Mouse (Mus musculus) left cerebral cortex, adult 18-20 months (tissue): ENCODE measurements at regions not wholly inside any gene's neighbourhood (a gene's known extent, or its start where the extent isn't known, plus 50 kb on each side); places are given as distances from the start of the nearest gene placed in this dataset.
A peak's percentile ranks its signal among the peaks of the same experiment; 100 is the strongest.

Experiments
- DNase-seq, 2 experiments: peaks; one replicate each; pipeline ENCODE4 v3.0.0; 2021 to 2022; ENCODE audit warnings: low spot score in 2 of 2, mixed read lengths in 1 of 2

GRCm38 (mm10) chr1:121047406-121047805 lies 285.0 kb downstream of the Insig2 start:
- DNase-seq: peak in 1 of 2 experiments; percentile 41

DNA sequence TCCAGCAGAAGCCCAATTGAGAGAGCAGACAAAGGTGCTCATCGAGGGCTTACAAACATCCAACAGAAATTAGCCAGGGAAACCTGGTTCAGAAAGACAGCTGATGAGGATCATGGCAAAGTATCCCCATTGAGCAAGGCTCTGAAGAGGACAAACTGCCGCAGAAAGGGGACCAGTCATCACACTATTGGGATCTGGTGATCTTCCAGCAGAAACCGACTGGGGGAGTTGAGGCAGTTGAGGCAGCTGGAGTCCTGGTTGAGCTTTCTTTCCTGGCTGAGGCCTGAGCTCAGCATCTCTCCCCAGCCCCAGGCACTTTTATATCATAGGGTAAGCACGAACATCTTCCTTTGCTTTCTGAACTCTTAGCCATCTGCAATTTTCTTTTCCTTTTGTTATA lies 282.7 kb downstream of the Insig2 start:
- DNase-seq: no peak

DNA sequence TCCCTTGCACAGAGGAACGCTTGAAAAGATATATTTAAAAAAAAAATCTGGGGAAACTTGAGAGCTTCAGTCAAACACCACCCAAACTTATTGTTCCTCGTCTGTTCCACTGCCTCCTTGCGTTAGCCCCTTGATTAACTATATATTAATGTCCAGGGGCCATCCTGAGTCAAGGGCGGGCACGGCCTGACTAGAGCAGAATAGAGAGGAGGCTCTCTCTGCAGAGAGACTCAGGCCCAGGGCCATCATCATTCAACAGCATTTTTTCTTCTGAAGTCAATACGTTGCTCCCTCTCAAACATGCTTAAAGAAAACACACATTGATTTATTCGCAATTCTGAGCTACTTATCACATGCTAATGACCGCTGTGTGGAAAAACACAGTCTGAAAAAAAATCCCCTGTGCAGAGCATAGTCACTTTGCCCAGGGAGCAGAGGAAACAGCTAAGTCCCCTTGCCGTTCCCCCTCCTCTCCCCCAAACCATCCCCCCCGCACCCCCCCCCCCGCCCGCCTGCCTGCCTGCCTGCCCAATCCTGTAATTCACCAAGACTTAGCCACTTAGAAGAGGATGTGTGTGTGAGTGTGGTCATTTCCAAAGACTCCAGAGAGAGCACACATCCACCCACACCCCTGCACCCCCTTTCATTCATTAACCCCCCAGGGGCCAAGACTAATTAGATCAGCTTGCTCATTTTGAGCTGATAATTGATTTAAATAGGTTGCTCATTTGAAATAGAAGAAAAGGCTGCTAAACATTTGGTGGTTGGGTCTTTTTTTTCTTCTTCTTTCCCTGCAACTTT lies 281.5 kb downstream of the Insig2 start:
- no peak for DNase-seq

GRCm38 (mm10) chr1:121051496-121052119 lies 280.8 kb downstream of the Insig2 start:
- DNase-seq: no peak

- DNase-seq: no peak
Observed at GRCm38 (mm10) chr1:121052120-121052501, 280.3 kb downstream of the Insig2 start.

GRCm38 (mm10) chr1:121053692-121054091 lies 278.7 kb downstream of the Insig2 start:
- no peak for DNase-seq

GRCm38 (mm10) chr1:121074569-121074968 lies 257.8 kb downstream of the Insig2 start:
- DNase-seq: no peak

GRCm38 (mm10) chr1:121082839-121083238 lies 249.6 kb downstream of the Insig2 start:
- no peak for DNase-seq

DNA sequence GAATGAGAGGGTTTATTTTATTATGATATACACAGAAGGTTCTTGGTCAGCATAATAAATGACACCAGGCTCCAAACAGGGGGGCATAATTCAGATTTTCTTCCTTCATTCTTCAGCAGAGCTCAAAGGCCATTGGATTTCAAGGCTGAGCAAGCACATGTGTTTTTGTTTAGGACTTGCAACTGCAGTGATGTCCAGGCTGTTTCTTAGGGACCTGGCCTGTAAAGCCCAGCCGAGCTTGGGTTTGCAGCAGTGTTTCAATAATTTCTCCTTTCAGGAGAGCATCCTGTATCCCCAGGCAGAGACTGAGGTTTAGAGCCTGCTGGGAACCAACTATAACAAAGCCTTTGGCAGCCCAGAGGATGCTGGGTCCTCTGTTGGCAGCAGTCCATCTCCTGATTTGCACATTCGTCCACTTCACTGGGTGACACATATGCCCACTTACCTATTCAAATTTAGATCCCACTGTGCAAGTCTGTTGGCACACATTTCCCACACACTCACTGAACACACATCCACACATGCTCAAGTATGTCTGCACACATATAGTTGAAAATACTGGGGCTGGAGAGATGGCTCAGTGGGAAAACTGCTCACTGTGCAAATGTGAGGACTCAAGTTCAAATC lies 247.2 kb downstream of the Insig2 start:
- no peak for DNase-seq

- DNase-seq: peak in 1 of 2 experiments; percentile 9
Observed at GRCm38 (mm10) chr1:121087124-121087887, 245.1 kb downstream of the Insig2 start.

- DNase-seq: no peak
Observed at GRCm38 (mm10) chr1:121090628-121091027, 241.8 kb downstream of the Insig2 start.

DNA sequence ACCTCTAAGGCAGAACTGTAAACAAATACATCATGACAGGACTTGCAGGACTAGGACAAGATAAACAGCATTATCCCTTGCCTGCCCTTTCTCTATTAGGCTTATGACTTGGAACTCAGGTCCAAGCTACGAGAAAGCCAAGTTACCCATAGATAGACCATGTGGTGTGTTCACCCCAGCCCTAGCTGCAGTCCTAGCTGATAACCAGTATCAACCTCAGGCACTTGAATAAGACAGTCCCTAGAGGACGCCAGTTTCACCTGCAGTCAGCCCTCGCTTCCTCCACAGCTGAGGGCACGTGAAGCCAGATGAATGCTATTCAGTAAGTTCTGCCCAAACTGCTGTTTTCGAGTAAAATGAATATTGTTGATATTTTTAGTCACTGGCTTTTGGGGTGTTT lies 239.5 kb downstream of the Insig2 start:
- no peak for DNase-seq

DNA sequence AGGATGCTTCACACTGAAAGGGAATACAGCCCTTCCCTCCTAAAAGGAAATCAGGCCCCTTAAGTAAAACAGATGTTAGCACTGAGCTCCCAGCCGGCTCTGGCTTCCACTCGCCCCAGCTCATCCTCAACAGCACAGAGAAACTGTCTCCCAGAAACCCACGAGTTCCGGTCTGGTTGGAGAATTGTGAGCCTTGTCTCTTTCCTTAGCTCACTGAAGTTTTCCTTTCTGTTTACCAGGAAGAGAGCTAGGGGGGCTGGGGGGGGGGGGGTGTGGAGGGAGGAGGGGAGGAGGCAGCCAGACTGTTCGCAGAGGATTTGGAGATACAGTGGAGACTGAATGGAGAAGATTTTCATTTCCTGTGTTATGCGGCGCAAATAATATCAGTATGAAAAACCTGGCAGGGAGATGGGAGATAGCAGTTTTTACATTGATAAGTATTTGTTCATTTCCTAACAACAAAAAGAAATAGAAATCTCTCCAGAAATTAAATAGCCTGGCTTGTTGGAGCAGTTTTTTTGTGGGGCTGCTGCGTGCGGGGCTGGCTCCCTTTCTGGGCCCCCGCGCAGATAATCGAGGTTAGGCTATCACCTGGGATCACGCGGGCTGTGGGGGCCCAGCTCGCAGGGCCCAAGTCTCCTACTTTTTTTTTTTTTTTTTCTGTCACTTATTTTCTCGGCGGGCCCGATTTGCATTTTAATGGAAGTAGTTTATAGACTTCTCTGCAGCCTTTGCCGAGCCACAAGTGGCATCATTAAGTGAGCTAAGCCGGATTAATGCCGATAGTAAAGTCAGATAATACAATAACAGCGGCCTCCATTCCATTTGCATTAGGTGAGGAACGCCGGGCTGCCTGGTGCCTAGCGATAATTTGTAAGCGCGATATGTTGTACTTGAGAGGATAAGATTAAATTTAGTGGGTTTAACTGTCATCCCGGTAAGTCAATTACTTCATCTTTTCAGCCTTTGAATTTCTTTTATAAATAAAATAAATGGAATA lies 235.5 kb downstream of the Insig2 start:
- DNase-seq: no peak

DNA sequence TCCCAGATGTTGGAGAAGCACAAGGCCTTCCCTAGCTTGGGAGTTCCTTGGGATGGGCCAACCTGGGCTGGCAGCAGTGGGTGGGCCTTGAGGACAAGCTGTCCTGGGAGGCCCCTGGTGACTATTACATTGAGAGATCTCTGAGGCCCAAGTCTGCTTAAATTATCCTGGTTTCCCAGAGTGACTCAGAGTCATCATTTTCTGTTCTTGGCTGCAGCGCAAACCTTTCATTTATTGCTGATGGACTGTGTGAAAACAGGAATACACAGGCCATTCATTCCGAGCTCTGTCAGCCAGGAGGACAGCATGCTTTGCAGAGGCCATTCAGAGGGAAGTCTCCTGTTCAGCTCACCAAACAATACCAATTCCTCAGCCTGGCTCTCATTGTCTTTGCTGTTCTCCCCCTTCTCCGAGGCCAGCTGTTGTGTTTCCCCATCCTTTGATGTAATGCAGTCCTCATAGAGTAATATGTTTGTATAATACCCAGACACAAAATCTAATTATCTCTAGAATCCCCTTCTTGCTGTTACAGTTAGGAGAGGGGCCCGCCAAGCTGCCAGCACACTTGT lies 220.5 kb downstream of the Insig2 start:
- DNase-seq: no peak

DNA sequence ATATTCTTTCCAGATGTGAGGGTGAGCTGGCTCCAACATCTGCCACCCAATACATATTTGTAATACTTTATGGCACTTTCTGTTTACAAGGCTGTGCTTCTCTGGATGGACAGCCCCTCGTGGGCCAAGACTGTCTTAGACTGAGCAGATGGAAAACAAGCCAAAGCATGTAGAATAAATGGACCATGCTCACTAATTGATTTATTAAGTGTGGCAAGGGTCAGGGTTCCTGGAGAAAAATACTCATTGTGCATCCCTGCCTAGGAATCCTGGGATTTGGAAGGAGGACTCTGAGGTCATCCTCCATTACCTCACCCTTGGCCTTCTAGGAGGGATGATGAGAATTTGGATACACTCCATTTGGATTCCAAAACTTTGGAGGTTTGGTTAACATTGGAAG lies 219.9 kb downstream of the Insig2 start:
- DNase-seq: no peak

GRCm38 (mm10) chr1:121116626-121117025 lies 215.8 kb downstream of the Insig2 start:
- no peak for DNase-seq

- no peak for DNase-seq
Observed at GRCm38 (mm10) chr1:121123436-121123835, 209.0 kb downstream of the Insig2 start.

- DNase-seq: no peak
Observed at GRCm38 (mm10) chr1:121136284-121136683, 196.1 kb downstream of the Insig2 start.

- DNase-seq: no peak
Observed at GRCm38 (mm10) chr1:121136846-121137245, 195.5 kb downstream of the Insig2 start.

- no peak for DNase-seq
Observed at GRCm38 (mm10) chr1:121144981-121145380, 187.4 kb downstream of the Insig2 start.
